Mouse (Mus musculus) testis, adult 10 weeks (tissue): ENCODE measurements around the gene 1810010D01Rik. TPM values are rescaled to one million over a fixed set of nuclear protein-coding genes. Genes with fewer than 3 reads are reported as not detected.

Experiments used
- polyA plus RNA-seq: library from polyadenylated mRNA; stranded (reverse); fragments of 350-450 nt; fragmentation: Illumina TruSeq; extraction: RNeasy Lipid Tissue Mini Kit (QIAGEN cat#74804); gene quantifications from one replicate; pipeline ENCODE4 v1.2.3, GENCODE M21; 2014; ENCODE audit warnings: low read depth, low replicate concordance

The 1810010D01Rik gene
- polyA plus RNA-seq = not detected

DNA sequence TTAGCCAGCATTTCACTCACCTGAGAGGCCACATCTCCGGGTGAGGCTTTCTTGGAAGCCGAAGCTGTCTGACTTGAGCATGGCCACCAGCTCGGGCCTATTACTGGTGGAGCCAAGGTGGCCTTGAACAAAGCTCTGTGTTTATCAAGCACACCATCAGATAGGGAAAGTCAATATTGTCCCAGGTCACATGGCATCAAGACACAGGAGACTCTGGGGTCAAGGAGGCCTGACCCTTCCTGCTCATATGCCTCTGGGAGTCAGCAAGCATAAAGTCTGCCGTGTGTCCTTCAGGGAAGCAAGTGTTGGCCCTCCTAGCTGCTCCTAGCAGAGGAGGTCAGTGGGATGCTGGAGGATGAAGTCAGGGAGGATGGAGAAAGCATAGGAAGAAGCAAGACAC lies at the start of gene 1810010D01Rik:
Gene 1810010D01Rik (minus strand): TSS at position 114 of the 400 bp plus-strand sequence.

Other genes with a start within 250 kb of the 1810010D01Rik start
- gene Tpcn2, start 75.9 kb upstream of the 1810010D01Rik start, polyA plus RNA-seq = 1.9 TPM
- gene Mrgprf, start 92.7 kb upstream of the 1810010D01Rik start, polyA plus RNA-seq = not detected
- not detected for gene Mrgprd, start 106.7 kb upstream of the 1810010D01Rik start, polyA plus RNA-seq